Mouse (Mus musculus): ENCODE measurements around the gene Tceal3. TPM values are rescaled to one million over a fixed set of nuclear protein-coding genes. Genes with fewer than 3 reads are reported as not detected.
A peak's percentile ranks its signal among the peaks of the same experiment; 100 is the strongest.
"Not testable (repeated sequence)": the region's sequence is repeated elsewhere in the genome, so short reads cannot be mapped to it uniquely, and the experiment has no call there.

The Tceal3 gene
- polyA plus RNA-seq, 1 experiment: not detected

GRCm38 (mm10) chrX:136692294-136692675, 101.6 kb downstream of the Tceal3 start:
- H3K4me1 ChIP-seq: no peaks in the 10 kb centered on the region
- H3K9me3 ChIP-seq: peaks cover 13% of the 10 kb centered on the region
- H3K4me3 ChIP-seq (replicated peaks): no peak overlapping the region
- peaks cover 6% of the 10 kb centered on the region for H3K27me3 ChIP-seq (replicated peaks)
- H3K36me3 ChIP-seq (replicated peaks; ENCODE audit: low read length): no peaks in the 10 kb centered on the region
- TF ChIP-seq FLI1 (IDR thresholded peaks at IDR 0.05; ENCODE audit: low read length): no peak
- no peak for TF ChIP-seq GATA1 (IDR thresholded peaks at IDR 0.05; ENCODE audit: borderline replicate concordance, low read length)

DNA sequence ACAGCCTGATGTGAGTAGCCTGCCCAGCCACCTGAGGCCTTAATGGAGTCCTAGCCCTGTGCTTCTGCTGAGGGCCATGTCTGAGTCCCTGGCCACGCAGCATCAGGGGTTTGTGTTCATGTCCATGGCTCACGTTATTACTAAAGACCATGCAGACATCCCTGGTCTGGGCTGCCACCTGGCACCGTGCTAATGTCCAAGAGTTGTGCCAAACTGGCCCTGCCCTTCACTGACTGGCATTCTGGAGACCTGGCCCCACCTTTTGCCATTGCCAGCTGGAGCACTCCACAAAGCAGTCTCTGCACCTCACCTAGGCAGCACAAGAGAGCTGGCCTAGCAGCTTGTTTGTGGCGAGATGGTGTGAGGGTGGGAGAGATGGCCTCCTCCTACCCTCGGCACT, 102.6 kb downstream of the Tceal3 start:
- no peak overlapping the region for H3K4me3 ChIP-seq (replicated peaks)
- no peaks in the 10 kb centered on the region for H3K4me1 ChIP-seq
- peaks cover 6% of the 10 kb centered on the region for H3K27me3 ChIP-seq (replicated peaks)
- peaks cover 9% of the 10 kb centered on the region for H3K9me3 ChIP-seq
- no peaks in the 10 kb centered on the region for H3K36me3 ChIP-seq (replicated peaks; ENCODE audit: low read length)
- no peak for TF ChIP-seq FLI1 (IDR thresholded peaks at IDR 0.05; ENCODE audit: low read length)
- TF ChIP-seq GATA1 (IDR thresholded peaks at IDR 0.05; ENCODE audit: borderline replicate concordance, low read length): no peak

GRCm38 (mm10) chrX:136707446-136708167, 117.0 kb downstream of the Tceal3 start, which contains the start of gene Tceal1:
Tceal1 (plus strand) TSS chrX:136707982.
- Histone ChIP-seq H3K4me3 (replicated peaks) (peak within 1 kb of the TSS; percentile 87), H3K4me1 (peaks cover 6% of the 10 kb centered on the region; the same call in 1 of the 2 replicates)

DNA sequence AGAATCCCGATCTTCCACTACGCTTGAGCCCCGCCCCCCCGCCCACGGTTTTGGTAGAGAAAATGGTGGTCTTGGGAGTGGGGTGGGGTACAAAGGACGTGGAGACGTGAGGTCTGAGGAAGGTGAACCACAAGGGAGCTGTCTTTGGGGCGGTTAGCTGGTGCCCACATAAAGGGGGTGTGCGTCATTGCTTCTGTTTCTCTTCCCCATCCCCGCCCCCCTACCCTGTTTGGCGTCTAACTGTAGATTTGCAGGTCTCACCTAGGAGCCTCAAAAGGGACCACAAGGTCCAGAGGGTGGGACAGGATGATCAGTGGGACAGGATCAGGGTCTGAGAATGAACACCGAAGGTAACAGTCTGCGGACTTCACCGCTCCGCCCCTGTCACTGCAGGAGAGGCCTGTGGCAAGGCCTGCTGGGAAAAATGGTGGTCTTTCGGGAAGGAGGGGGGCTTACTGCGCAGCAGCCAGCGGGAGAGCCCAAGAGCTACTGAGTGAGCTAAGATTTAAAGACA, 117.6 kb downstream of the Tceal3 start:
- Histone ChIP-seq H3K27me3 (replicated peaks) (peaks cover 21% of the 10 kb centered on the region), H3K4me3 (replicated peaks) (peak overlapping the region; percentile 87), H3K36me3 (replicated peaks; ENCODE audit: low read length) (no peaks in the 10 kb centered on the region), H3K9me3 (no peaks in the 10 kb centered on the region), H3K4me1 (peaks cover 6% of the 10 kb centered on the region; the same call in 1 of the 2 replicates)
- TF ChIP-seq FLI1 (IDR thresholded peaks at IDR 0.05; ENCODE audit: low read length) (no peak), GATA1 (IDR thresholded peaks at IDR 0.05; ENCODE audit: borderline replicate concordance, low read length) (no peak)

More at GRCm38 (mm10) chrX:136707446-136708167, 117.0 kb downstream of the Tceal3 start, which contains the start of gene Tceal1:
- H3K27me3 ChIP-seq (replicated peaks): peaks cover 21% of the 10 kb centered on the region
- TF ChIP-seq FLI1 (IDR thresholded peaks at IDR 0.05; ENCODE audit: low read length) (no peak), GATA1 (IDR thresholded peaks at IDR 0.05; ENCODE audit: borderline replicate concordance, low read length) (no peak)
- no peaks in the 10 kb centered on the region for H3K9me3 ChIP-seq
- H3K36me3 ChIP-seq (replicated peaks; ENCODE audit: low read length): no peaks in the 10 kb centered on the region

DNA sequence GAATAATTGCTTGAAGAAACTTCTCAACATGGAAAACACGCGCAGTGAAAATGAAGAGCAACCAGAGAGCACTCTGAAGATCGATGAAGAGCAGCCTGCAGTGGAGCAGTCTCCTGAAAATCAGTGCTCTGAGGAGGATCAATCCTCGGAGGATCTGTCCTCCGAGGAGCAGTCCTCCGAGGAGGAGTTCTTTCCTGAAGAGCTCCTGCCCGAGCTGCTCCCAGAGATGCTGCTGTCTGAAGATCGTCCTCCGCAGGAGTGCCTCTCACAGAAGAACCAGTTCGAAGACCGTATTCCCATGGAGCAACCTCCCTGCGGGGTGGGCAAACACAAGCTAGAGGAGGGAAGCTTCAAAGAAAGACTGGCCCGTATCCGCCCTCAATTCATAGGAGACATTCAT, 118.1 kb downstream of the Tceal3 start:
- H3K4me3 ChIP-seq (replicated peaks): no peak overlapping the region
- peaks cover 6% of the 10 kb centered on the region; the same call in 1 of the 2 replicates for H3K4me1 ChIP-seq
- no peaks in the 10 kb centered on the region for H3K36me3 ChIP-seq (replicated peaks; ENCODE audit: low read length)
- H3K27me3 ChIP-seq (replicated peaks): peaks cover 24% of the 10 kb centered on the region
- TF ChIP-seq FLI1 (IDR thresholded peaks at IDR 0.05; ENCODE audit: low read length) (no peak), GATA1 (IDR thresholded peaks at IDR 0.05; ENCODE audit: borderline replicate concordance, low read length) (no peak)
- H3K9me3 ChIP-seq: no peaks in the 10 kb centered on the region

- H3K27me3 ChIP-seq (replicated peaks): peaks cover 11% of the 10 kb centered on the region
- not testable (repeated sequence) for H3K4me1 ChIP-seq; H3K36me3 ChIP-seq (replicated peaks; ENCODE audit: low read length); H3K9me3 ChIP-seq; H3K4me3 ChIP-seq (replicated peaks)
Observed at GRCm38 (mm10) chrX:136714742-136715474, 124.3 kb downstream of the Tceal3 start.

Other genes with a start within 250 kb of the Tceal3 start
- gene Kir3dl1, start 72.8 kb upstream of the Tceal3 start, polyA plus RNA-seq (2012; ENCODE audit: insufficient read depth, low replicate concordance): 0.12 TPM in 1 of 2 replicates, not detected in the other
- not detected in 2 replicates for gene Kir3dl2, start 46.8 kb upstream of the Tceal3 start, polyA plus RNA-seq (2012; ENCODE audit: insufficient read depth, low replicate concordance)
- not detected in 2 replicates for gene Tceal1, start 117.1 kb downstream of the Tceal3 start, polyA plus RNA-seq (2012; ENCODE audit: insufficient read depth, low replicate concordance)
- 77.8 and 360 TPM in 2 replicates for gene Morf4l2, start 152.8 kb downstream of the Tceal3 start, polyA plus RNA-seq (2012; ENCODE audit: insufficient read depth, low replicate concordance)
- gene Glra4, start 189.3 kb downstream of the Tceal3 start, polyA plus RNA-seq (2012; ENCODE audit: insufficient read depth, low replicate concordance): not detected in 2 replicates
- gene Plp1, start 231.8 kb downstream of the Tceal3 start, polyA plus RNA-seq (2012; ENCODE audit: insufficient read depth, low replicate concordance): 0.29 TPM in 1 of 2 replicates, not detected in the other

Data from megakaryocyte, embryonic 14.5 days (primary cell).